Mouse (Mus musculus) gastrocnemius, postnatal 25 days (tissue): Measurements from ENCODE around the gene Ccl11. TPM values are rescaled to one million over a fixed set of nuclear protein-coding genes. Genes with fewer than 3 reads are reported as not detected.

ENCODE experiments used
- DNase-seq: peaks from one replicate; pipeline ENCODE4 v3.0.0; 2022
- long read RNA-seq, 2 experiments: library from polyadenylated mRNA; stranded (forward); transcript quantifications; one replicate each; pipeline ENCODE4 v2.0.0; 2021
- total RNA-seq, 2 experiments: library from RNA; stranded (reverse); gene quantifications; 1 replicate in 1 of 2; 2 replicates in 1 of 2; pipeline ENCODE4 v1.2.3; 2021

Ccl11 gene
- 10 to 100 TPM; 12.2 to 14.3 TPM for total RNA-seq
- long read RNA-seq, experiment 1, transcript Ccl11-201 (3 exons, 1,082 nt), result major isoform, 7 of 8 reads
- long read RNA-seq, experiment 1, partial matches to known transcripts, result 1 of 8 reads
- long read RNA-seq, experiment 1, other reads (novel, unspliced or antisense), result 0 of 8 reads
- long read RNA-seq, experiment 2, transcript Ccl11-201 (3 exons, 1,082 nt), result major isoform, 10 of 11 reads
- long read RNA-seq, experiment 2, partial matches to known transcripts, result 1 of 11 reads
- long read RNA-seq, experiment 2, other reads (novel, unspliced or antisense), result 0 of 11 reads

DNA sequence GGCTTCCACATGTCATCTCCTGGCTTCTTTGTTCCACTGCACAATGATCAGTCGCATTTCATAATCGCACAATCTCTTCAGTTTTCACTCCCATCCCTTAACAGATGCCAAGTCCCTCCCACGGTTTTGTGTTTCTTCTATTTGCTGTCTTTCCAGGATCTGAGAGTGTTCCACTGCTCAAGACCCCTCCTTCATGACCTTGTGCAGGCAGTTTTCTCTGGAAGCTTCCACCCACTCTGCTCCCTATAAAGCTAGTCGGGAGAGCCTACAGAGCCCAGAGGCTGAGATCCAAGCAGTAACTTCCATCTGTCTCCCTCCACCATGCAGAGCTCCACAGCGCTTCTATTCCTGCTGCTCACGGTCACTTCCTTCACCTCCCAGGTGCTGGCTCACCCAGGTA is at the start of gene Ccl11:
Gene Ccl11, plus strand, starts transcription at position 178 of the 400 bp plus-strand sequence.
- DNase-seq, result peak; percentile 36

DNA sequence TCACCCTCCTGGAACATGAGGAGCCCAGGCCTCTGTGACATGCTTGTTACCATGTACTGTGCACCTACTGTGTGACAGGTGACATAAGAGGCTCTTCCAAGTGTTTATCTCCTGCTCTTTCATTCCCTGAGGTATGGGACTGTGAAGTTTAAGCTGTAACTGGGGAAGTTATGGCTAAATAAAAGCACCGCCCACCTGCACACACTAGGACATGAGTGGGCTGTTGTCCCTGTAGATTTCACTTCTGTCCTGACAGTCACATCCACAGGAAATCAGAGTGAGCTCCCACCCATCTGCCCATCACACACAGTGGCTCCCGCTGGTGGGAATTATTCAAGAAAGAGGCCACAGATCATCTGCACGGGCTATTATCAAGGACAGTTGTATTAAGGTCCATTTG is 47.5 kb upstream of the Ccl11 start:
- DNase-seq, result no peak

DNA sequence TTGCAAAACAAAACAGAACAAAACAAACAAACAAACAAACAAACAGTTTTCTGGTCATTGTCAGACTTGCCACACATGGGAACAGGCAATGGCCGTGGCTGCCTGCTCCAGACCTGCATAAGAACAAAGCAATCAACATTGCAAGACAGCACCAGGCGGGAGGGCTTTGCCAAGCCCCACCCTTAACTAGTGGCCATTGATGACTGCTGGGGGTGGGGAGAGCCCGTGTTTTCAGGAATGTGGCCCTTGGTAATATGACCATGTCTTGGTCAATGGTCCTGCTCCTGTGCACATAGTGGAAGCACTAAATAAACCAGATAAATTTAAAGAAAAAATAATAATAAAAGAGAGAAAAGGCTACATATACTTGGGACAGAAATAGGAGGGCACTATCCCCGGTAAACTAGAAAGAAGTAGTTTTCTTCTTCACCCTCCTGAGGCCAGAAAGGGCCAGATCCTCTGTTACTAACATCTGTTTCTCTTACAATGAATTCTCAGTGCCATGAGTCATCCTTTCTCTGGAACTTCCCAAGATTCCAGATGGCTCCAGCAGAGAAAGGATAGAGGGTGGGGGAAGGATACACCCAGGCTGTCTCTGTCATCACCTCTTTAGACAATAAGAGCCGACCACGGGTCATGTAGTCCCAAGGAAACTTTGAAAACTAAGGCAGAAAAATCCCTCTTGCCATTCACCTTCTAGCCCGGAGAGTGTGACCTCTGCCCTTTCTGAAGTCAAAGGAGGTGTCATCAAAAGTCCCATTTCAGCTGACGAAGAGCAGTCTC is 46.0 kb upstream of the Ccl11 start:
- DNase-seq, result peak; percentile 32

DNA sequence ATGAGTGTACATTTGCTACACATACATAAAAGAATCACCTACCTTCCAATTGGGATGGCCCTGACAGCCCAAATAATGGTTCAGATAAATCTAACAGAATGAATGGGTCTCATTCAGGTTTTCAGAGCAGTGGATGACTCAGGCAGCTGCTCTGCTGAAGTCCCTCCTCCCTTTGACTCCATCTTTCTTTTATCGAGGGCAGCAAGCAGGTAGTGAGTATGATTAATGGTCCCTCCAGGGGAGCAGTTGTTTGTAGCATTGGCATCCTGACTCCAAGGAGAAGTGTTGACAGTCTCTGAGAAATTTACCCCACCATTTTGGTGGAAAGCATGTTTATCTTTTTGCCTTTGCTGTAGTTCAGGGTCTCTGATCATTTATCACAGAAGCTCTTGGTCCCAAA is 43.9 kb upstream of the Ccl11 start:
- no peak for DNase-seq

DNA sequence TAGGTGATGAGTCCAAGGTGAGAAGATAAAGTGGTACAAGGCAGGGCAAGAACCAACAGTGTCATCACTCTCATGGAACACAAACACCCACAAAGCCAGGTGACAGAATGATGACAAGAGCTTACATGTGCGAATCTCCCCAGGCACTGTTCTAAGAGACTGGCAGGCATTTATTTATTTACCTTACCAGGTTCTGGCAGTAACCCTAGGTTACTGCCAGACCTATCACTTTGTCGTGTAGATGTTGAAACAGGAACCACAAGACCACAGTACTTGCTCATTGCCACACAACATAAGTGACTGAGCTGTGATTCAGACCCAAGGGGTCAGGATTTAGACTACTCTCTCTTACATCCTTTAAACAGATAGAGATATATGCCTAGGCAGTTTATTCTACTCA is 42.6 kb upstream of the Ccl11 start:
- no peak for DNase-seq

DNA sequence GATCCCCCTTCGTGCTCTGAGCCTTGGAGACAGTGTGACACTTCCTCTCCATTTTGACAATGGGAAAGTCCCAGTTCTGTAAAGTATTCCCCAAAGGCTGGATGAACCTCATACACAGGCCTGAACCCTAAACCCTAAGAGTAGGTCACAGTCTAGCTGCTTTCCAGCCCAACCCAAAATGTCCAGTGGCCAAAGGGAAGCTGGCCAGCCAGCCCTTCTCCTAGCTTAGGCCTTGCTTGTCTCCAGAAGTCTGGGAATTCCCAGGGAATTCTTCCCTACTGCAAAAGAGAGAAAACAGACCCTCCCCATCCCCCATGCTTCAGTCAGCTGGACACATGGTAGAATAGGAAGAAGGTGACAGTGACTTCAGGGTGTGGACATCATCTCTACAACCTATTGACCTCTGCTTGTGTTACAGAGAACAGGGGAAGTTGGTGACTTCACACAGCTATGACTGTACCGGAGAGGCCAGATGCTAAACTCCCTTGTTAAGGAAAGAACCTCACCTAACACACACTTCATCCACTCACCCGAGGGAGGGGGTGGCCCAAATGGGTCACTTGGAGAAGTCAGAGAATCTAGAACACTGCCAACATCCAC is 41.3 kb upstream of the Ccl11 start:
- DNase-seq, result peak; percentile 31

DNA sequence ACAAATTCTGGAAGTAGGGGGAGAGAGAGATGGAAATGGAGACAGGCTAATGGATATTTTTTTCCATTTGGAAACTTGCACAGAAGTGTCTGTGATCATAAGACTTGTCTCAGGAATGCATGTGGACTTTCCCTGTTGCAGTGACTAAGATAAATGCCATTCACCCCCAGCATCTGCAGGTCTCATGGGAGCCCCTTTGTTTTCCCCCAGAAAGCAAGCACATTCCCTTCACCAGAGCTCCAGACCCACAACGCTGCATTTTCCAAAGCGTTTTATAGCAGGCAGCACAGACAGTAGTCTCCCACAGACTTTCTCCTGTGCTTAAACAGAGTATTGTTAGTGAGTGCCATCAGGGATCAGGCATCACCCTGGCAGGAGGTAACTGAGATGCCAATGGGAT is 38.2 kb upstream of the Ccl11 start:
- DNase-seq, result no peak

DNA sequence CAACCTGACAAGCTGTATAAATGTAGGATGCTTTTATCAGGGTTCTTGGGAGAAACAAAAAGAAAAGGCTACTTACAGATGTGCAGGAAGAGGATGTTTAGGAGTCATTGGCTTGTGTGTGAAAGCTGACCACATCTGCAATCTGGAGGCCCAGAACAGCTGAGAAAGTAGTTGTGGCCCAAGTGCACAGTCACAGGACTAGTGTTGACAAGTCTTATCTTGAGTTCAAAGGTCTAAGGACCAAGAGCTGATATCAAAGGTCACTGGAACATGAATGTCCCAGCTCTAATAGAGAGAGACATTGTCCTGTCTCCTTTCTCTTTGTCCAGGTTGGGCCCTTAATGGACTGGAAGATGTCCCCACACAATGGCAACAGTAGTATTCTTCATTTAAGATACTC is 37.8 kb upstream of the Ccl11 start:
- DNase-seq, result no peak

DNA sequence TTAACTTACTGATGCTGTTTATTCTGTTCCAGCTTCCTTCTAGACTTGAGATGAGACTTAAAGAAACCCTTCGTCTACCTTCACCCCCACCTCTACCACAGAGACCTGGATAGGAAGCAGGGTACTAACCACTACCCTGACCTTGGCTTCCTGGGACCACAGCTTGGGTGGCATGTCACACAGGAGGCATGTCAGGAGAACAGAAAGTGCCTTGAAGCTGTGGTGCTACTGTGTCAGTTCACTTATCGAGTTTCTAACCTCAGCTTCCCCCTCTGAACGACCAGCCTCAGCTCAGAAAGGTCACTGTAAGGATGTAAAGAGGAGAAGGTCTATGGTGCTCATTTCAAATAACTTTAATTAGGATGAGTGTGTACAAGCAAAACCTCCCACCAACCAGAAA is 36.2 kb upstream of the Ccl11 start:
- no peak for DNase-seq

DNA sequence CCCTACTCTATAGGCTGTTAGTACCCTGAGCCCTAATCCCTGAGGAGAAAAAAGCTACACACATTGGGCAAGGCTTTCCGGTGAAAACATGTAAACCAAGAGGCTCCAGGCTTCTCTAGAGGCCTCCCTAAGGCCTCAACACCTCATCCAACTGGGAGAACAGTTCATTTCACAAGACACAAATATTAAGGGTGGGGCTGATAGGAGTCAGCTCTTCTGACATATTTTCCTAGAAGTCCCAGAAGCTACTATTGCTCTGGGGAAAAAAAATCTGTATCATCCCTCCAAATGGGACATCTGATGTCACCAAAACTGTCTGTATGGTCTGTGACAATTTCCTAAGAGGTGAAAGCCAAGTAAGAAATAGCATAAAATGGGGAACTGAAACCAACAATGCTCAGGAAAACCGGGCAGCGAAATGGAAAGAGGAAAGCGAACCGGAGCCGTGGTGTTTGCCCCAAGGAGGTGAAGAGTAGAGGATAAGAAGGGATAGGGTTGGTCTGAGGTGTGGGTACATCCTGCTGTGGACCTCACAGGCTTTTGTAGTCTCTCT is 35.0 kb upstream of the Ccl11 start:
- no peak for DNase-seq

DNA sequence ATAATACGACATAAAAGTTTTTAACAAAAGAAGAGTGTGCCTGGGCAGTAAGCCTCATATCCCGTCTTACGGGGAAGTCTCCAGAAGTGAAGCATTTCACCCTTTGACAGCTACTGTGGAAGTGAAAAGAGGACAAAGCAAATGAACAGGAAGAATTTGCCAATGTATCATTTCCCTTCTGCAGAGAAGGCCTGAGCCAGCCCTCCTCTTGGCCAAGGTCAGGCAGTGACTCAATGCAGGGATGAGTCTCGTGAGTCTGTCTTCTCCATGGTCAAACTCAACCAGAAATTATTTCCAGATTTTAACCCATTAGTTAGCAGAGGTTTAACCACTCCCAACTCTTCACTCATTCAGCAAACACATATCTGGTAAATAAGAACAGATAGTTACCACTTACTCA is 33.9 kb upstream of the Ccl11 start:
- DNase-seq, result no peak

DNA sequence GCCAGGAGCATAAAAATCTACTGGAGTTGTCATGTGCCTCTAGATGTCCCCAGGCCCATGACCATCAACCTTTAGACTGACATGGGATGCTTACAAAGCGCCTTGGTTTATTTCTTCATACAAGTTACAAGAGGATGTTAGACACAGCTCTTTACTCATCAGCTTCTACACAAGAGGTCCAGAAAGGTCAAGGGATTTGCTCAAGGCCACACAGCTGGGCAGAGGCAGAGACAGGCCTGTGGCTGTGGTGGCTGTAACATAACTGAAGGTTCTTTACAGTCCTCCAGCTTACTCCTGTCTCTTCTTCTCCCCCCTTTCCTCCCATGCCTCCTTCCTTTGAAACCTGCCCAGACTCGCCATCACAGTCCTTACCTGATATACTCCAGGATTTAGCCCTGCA is 27.5 kb upstream of the Ccl11 start:
- no peak for DNase-seq

DNA sequence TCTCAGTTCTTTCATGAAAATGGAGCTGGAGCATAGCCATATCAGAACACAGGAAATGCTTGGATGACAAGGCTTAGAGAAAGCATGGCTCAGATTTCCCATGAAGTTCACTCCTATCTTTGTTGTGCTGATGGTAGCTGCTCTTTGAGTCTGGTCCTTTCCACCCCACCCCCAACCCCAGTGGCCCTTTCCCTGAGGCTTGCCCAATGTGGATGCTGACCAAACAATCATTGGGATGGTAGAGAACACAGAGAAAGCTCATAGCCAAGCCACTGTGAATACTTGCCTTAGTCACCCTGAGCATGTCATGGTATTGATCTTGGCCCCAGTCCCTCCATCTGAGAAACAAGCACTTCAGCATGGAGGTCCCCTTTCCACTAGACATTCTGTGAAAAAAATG is 25.5 kb upstream of the Ccl11 start:
- no peak for DNase-seq

DNA sequence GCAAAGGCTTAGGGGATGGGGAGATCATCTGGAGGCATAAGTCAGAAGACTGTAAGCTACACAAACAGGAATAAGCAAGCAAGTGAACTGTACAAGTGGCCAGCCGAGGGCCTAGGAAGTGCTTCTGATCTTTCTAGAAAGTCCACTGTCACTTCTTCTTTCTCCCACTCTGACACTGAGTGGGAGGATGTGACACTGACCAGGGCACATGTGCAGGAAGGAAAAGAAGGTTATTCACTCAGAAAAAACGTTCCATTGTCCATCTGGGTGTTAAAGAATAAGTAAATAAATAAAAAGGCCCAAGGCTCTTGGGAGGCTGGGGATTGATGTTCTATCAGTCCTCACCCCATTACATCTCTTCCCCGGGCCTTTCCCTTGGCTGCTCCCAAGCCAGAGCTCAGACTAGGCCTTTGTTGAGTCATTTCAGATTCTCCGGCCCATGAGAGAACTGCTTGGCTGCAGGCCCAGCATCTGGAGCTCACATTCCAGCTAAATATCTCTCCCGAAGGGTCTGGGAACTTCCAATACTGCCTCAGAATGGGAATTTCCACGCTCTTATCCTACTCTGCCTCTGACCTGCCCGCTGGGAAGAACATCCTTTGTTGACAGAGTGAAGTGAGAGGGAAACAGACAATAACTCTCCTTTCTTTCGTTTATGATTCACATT is 24.8 kb upstream of the Ccl11 start:
- peak; percentile 87 for DNase-seq

DNA sequence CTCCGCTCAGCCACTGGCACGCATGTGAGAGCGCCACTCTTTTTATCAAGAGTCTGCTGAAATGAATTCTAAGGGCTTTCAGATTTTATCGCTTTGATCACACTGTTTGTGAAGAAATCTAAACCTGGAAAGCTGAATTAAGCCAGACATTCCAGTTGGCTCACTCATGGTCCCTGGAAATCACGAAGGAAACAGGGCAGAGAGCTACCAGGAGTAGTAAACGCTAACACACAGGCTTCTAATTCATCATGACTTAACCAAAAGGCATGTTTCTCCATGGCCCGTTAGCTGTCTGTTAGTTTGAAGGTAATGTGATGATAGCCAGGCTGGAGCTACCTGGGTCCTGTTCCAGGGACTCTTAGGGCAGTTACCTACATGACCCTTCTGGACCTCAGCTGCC is 23.2 kb upstream of the Ccl11 start:
- DNase-seq, result no peak

DNA sequence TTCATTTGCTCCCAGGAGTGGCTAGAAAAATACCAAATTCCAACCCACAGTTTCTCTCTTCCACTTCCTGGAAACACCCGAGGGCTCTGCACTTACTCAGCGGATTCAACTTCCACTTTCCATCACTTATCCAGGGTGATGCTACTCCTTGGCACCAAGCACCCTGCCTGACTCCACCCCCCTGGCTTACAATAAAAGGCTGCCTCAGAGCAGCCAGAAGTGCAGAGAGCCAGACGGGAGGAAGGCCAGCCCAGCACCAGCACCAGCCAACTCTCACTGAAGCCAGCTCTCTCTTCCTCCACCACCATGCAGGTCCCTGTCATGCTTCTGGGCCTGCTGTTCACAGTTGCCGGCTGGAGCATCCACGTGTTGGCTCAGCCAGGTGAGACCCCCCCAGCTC is 22.3 kb upstream of the Ccl11 start, which contains the start of gene Ccl2:
Gene Ccl2, plus strand, starts transcription at position 216 of the 400 bp plus-strand sequence.
- peak; percentile 83 for DNase-seq

DNA sequence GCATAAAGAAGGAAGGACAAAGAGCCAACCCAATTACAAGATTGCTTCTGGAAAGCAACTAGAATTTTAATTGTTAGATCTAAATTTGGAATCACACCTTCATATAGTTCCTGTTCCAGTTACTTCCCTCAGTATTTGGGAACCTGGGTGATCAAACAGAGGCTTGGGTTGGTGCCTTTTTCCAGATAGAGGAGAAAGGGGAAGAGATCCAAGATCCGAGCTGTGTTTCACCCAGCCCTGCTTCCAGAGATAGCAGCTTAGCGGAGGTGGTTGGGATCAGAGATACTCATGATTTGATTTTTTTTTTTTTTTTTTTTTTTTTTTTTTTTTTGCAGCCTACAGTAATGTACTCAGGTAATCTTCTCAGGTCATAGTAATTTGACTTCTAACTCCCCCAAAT is 21.8 kb upstream of the Ccl11 start:
- DNase-seq, result no peak

DNA sequence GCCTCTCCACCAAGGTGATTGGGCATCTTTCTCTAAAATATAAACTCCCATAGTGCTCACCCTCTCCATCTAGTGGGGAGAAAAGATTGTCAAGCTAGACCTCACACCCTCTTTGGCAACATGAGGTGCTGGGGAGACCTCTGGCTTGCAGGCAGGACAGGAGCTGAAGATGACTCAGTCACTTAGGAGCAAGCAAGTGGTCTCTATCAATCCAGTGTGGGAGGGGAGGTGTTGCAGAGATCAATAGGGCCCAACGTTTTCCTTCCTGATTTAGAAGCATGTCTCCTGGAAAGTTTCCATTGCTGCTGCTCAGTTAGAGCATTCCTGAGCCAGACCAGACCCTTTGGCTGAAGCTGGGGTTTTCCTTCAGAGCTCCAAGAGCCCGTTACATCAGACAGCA is 19.1 kb upstream of the Ccl11 start, which contains the start of gene Gm17268:
Gene Gm17268, minus strand, starts transcription at position 28 of the 400 bp plus-strand sequence.
- no peak for DNase-seq

DNA sequence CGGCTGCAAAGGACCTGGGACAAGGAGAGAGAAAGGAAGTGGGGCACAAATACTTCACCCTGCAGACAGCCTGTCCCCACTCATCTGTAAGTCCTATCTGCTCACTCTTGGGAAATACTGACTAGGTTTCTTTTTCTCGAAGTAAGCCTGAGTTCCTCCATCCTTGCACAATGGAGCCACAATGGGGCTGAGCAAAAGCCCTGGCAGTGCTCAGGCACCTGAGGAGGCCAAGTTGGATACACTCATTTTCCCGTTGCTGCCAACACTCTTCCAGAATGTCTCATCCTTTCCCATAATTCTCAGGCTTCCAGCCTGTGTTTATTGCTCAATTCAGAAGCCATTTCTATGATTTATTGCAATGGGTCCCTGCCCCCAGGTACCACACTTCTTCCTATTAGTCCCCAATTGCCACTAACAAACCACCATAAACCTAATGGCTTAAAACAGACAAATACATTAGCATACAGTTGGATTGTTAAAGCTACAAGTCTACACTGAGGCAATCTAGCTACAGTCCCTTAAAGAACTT is 18.4 kb upstream of the Ccl11 start:
- no peak for DNase-seq

DNA sequence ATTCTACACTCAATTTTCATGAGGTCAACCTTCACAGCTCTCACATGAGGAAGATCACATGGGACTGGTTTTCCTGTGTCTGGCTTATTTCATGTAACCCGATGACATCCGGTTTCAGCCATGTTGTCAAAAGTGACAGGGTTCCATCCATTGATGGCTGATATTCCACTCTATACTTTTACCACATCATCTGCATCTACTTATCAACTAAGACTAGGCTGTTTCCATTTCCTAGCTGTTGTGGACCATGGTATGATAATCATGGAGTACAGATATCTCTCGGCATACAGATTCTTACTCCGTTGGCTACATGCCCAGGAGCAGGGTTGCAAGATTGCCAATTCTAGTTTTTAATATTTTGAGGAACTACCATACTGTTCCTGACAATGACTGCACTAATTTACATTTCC is 15.9 kb upstream of the Ccl11 start:
- no peak for DNase-seq

DNA sequence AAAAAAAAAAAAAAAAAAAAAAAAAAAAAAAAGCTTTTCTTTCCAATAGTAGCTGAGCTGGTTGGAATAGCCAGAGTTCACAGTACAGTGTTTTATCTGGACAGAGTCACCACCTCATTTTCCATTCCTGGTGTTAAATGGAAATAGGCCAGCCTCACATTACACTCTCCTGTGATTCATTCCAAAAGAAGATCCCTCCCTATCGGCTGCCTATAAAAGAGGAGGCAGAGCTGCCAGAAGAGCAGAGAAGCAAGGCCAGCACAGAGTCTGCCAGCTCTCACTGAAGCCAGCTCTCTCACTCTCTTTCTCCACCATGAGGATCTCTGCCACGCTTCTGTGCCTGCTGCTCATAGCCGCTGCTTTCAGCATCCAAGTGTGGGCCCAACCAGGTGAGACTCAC is 12.2 kb upstream of the Ccl11 start, which contains the start of gene Ccl7:
Gene Ccl7, plus strand, starts transcription at position 242 of the 400 bp plus-strand sequence.
- DNase-seq, result peak; percentile 66
